Mouse (Mus musculus) heart, postnatal 36 days (tissue): Measurements from ENCODE around the gene Snrnp48. TPM values are rescaled to one million over a fixed set of nuclear protein-coding genes. Genes with fewer than 3 reads are reported as not detected.

Experiments
- DNase-seq, 2 experiments: peaks; one replicate each; pipeline ENCODE4 v3.0.0; 2021 to 2022
- intact Hi-C: fragments of 180-260 bp; cut with DNase I; formaldehyde crosslinking; loops from one replicate; pipeline ENCODE4 v1.15.1; 2025
- total RNA-seq, 2 experiments: library from RNA; stranded (reverse); gene quantifications; 2 replicates each; pipeline ENCODE4 v1.2.3; 2021

Snrnp48 gene
- total RNA-seq, 2 experiments from 2014 or later = 9.8 to 11.4 TPM

DNA sequence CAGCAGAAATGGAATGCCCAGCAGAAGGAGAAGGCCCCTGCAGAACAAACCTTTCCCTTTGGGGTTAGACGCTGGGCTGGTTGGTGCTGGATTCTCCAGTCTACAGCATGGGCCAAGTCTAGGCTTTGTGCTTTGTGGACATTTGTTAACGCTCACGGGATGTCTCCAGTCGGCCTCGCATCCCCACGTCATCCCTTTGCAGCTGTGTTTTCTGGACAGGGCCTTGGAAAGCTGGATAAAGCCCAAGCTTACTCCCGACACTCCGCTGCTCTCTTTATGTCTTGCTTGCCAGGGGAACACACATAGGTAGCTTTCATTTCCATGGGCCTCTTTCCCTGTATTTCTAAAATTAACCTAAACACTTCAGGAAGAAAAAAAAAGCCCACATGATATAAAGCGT, 49.0 kb downstream of the Snrnp48 start:
- intact Hi-C loops = no loop called here
- peak; percentile 58 to 61 for DNase-seq

DNA sequence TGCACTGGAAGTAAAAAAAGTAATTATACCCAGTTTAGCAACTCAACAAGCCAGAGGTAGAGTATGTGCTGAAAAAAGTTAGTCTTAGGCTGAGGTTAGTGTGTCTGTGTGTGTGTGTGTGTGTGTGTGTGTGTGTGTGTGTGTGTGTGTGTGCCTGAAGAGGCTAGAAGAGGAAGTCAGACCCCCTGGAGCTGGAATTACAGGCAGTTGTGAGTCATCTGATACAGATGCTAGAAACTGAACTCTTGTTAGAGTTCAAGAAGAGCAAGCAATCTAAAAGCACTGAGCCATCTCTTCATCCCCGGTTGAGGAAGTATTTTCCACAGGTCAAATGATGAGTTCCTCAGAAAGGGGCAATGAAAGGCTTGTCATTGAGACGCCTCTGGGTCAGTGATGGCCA, 54.2 kb downstream of the Snrnp48 start:
- intact Hi-C loops = no loop called here
- DNase-seq = no peak

DNA sequence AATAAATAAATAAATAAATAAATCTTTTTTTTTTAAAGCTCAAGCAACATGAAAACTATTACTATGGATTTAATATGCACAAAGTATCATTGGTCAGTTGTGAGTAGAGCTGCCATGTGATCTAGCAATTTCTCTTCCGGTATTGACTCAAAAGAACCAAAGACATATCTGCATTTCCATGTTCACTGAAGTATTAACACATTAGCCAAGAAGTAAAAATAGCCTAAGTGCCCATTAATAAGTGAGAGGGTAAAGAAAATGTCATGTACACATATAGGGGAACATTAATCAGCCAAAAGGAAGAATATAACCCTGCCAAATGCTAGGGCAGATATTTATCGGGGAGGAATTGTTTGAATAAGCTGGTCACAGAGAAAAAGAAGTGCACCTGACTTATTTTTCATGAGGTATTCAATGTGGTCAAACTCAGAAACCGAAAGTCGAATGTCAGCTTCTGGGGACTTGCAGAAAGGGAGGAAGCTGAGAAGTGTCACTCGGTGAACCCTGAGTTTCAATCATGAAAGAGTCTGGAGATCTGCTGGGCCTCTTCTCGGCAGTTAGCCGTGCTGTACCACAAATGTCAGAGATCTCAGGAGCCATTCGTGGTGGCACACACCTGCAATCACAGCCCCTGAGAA, 64.4 kb downstream of the Snrnp48 start:
- no peak for DNase-seq
- intact Hi-C loops = no loop called here

DNA sequence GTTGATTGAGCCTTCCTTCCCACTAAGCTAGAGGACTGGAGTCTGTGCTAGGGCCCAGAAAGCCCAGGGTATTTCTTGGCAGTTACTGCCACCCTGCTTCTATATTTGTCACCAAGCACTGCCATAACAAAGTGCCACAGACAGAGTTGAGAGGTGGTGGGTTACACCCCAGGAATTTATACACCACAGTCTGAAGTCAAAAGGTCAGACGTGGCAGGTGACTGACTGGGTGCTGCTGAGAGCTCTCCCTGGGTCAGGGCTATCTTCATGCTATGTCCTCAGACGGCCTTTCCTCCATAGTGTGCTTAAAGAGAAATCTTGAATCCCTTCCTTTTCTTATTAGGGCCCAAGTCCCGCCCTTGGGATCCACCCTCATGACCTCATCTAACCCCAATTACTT, 67.9 kb downstream of the Snrnp48 start:
- DNase-seq = no peak
- intact Hi-C loops = no loop called here

Other genes with a start within 250 kb of the Snrnp48 start
- 10 to 100 TPM; 40.1 to 46.0 TPM for gene Ssr1, start 210.7 kb upstream of the Snrnp48 start, total RNA-seq
- gene Riok1, start 167.9 kb upstream of the Snrnp48 start, total RNA-seq = 10 to 100 TPM; 10.9 to 11.8 TPM
- gene Cage1, start 167.9 kb upstream of the Snrnp48 start, total RNA-seq = 1 to 10 TPM; 2.1 TPM
- gene Dsp, start 53.6 kb upstream of the Snrnp48 start, total RNA-seq = 100 to 1,000 TPM; 529 TPM
- 10 to 100 TPM; 21.7 to 34.0 TPM for gene Bmp6, start 140.2 kb downstream of the Snrnp48 start, total RNA-seq